Comparison of ENCODE assay signal across 16 mouse cellular contexts in genomic region chr16:33414191-33414590, GRCm38 (mm10). TPM values are rescaled to one million over a fixed set of nuclear protein-coding genes. Genes with fewer than 3 reads are reported as not detected.
DNase-seq lines count a peak whose midpoint lies in the region; ATAC-seq and TF ChIP-seq lines count a peak whose summit lies in the region.
"Had no signal": no experiment of that assay in that cellular context is flagged by ENCODE, and none has a peak within 500 bp of the region (broad histone marks: within the 10 kb centered on the region; RNA-seq: fewer than 3 reads in every experiment).

No protein-coding gene starts in this region.

- 81% methylated on average over 5 of the region's 5 CpGs for WGBS in intestine, embryonic 15.5 days

- H3K9me3 ChIP-seq in intestine, embryonic 15.5 days: no peaks in the 10 kb centered on the region
- H3K9me3 ChIP-seq: embryonic facial prominence, embryonic 13.5 days; forebrain, embryonic 12.5 days; midbrain, embryonic 12.5 days had no signal

- no peak overlapping the region for H3K27ac ChIP-seq in left cerebral cortex, adult 2 months
- H3K27ac ChIP-seq in intestine, embryonic 15.5 days: no peak overlapping the region
- H3K27ac ChIP-seq: embryonic facial prominence, embryonic 13.5 days; forebrain, embryonic 12.5 days; midbrain, embryonic 12.5 days; stomach, postnatal 0 days had no signal

- no peak overlapping the region for H3K4me3 ChIP-seq in left cerebral cortex, adult 2 months
- no peak overlapping the region for H3K4me3 ChIP-seq in intestine, embryonic 15.5 days (replicated peaks)
- H3K4me3 ChIP-seq: embryonic facial prominence, embryonic 13.5 days; forebrain, embryonic 12.5 days; midbrain, embryonic 12.5 days had no signal

- TF ChIP-seq CTCF in left cerebral cortex, adult 2 months (IDR thresholded peaks at IDR 0.05): no peak

- H3K9ac ChIP-seq in intestine, embryonic 15.5 days: no peak overlapping the region
- H3K9ac ChIP-seq: embryonic facial prominence, embryonic 13.5 days; forebrain, embryonic 12.5 days; midbrain, embryonic 12.5 days had no signal

- H3K4me1 ChIP-seq in intestine, embryonic 15.5 days (replicated peaks): 0 out of 2 replicates have a peak, but pooled peaks cover 6% of the 10 kb centered on the region

- no peak overlapping the region for H3K4me2 ChIP-seq in intestine, embryonic 15.5 days (replicated peaks)
- H3K4me2 ChIP-seq: embryonic facial prominence, embryonic 13.5 days; forebrain, embryonic 12.5 days; midbrain, embryonic 12.5 days had no signal

- no peaks in the 10 kb centered on the region for H3K36me3 ChIP-seq in intestine, embryonic 15.5 days
- H3K36me3 ChIP-seq: embryonic facial prominence, embryonic 13.5 days; midbrain, embryonic 12.5 days had no signal

- no peaks in the 10 kb centered on the region for H3K27me3 ChIP-seq in intestine, embryonic 15.5 days (replicated peaks)
- H3K27me3 ChIP-seq: embryonic facial prominence, embryonic 13.5 days; forebrain, embryonic 12.5 days; midbrain, embryonic 12.5 days had no signal

- peak; percentile 17 to 54 for DNase-seq in frontal cortex, postnatal 36 days (ENCODE audit: low spot score in 2 of 2)
- DNase-seq in frontal cortex, postnatal 14 days (ENCODE audit: low spot score in 2 of 2): no peak
- peak; percentile 42 for DNase-seq in left cerebral cortex, adult 11 months (ENCODE audit: low spot score)
- no peak for DNase-seq in left cerebral cortex, adult 2 months (ENCODE audit: extremely low spot score in 1 of 2, low spot score in 2 of 2)
- peak; percentile 22 to 36 for DNase-seq in heart, adult 9 months (ENCODE audit: low spot score in 2 of 2)
- DNase-seq in layer of hippocampus, adult 9-11 months: peak; percentile 51
- DNase-seq in kidney, adult 11 months: no peak
- DNase-seq: cerebellum, postnatal 36 days; liver had no signal

- no peak for ATAC-seq in intestine, embryonic 15.5 days
- ATAC-seq: intestine, postnatal 0 days; lung, postnatal 0 days had no signal

- intact Hi-C loops in left cerebral cortex, adult 2 months (cut with DNase I): no loop called here

RNA-seq across cellular contexts. Expression of gene Zfp148, which starts 33.6 kb away (rescaled TPM):
- total RNA-seq in left cerebral cortex, adult 2 months (2021): 100 to 1,000 TPM; 171 to 179 TPM
- polyA plus RNA-seq in intestine, embryonic 15.5 days (2015; fragmentation: Nextera tagmentation; extraction: Ambion mirVana): 49.3 and 55.3 TPM in 2 replicates

Comparison
In these comparisons a context has a peak if more than half of its experiments do, and no peak if none do; other contexts are left out.
1. DNase-seq: peak in frontal cortex, postnatal 36 days (2 of 2), left cerebral cortex, adult 11 months (single experiment), heart, adult 9 months (2 of 2) and layer of hippocampus, adult 9-11 months (single experiment); none in frontal cortex, postnatal 14 days (0 of 2), left cerebral cortex, adult 2 months (0 of 2) and kidney, adult 11 months (single experiment).